Comparison of ENCODE assay signal across 8 mouse cellular contexts in the genomic region with DNA sequence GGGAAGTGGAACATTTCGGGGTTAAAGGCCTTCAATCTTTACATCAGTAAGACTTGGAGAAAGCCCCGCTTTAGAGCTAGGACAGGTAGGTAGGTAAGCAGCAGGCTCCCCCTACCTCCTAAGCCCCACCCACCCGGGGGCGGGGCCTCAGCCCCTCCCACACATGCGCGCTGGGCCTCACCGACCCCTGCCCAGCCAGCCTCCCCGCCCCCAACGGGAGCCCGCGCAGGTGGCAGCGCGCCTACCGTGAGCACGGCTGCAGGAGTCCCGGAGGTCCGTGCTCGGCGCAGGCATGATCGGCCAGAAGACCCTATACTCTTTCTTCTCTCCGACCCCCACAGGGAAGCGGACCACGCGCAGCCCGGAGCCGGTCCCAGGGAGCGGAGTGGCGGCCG. TPM values are rescaled to one million over a fixed set of nuclear protein-coding genes. Genes with fewer than 3 reads are reported as not detected.
DNase-seq lines count a peak whose midpoint lies in the region; ATAC-seq lines count a peak whose summit lies in the region.
"Had no signal": no experiment of that assay in that cellular context is flagged by ENCODE, and none has a peak within 500 bp of the region (broad histone marks: within the 10 kb centered on the region; RNA-seq: fewer than 3 reads in every experiment).

TSS of gene Ung (plus strand) at position 176 of the 395 bp plus-strand sequence.

- H3K4me2 ChIP-seq in embryonic facial prominence, embryonic 11.5 days (ENCODE audit: low read depth, low read length), result peak within 1 kb of the TSS; percentile 91
- peak within 1 kb of the TSS; percentile 68 for H3K4me2 ChIP-seq in limb, embryonic 12.5 days
- H3K4me2 ChIP-seq in midbrain, embryonic 14.5 days (ENCODE audit: low read length), result peak within 1 kb of the TSS; percentile 90

- H3K9ac ChIP-seq in embryonic facial prominence, embryonic 11.5 days (replicated peaks; ENCODE audit: low read length), result peak within 1 kb of the TSS; percentile 60
- peak within 1 kb of the TSS; percentile 68 for H3K9ac ChIP-seq in limb, embryonic 12.5 days (replicated peaks)
- H3K9ac ChIP-seq in midbrain, embryonic 14.5 days (replicated peaks; ENCODE audit: low read length), result peak within 1 kb of the TSS; percentile 51

- H3K27ac ChIP-seq in embryonic facial prominence, embryonic 11.5 days (replicated peaks; ENCODE audit: low read depth, low read length), result no peak within 1 kb of the TSS; the same call in 1 of the 2 replicates
- H3K27ac ChIP-seq in limb, embryonic 12.5 days, result peak within 1 kb of the TSS; percentile 85
- H3K27ac ChIP-seq in midbrain, embryonic 14.5 days (replicated peaks; ENCODE audit: low read depth, low read length), result peak within 1 kb of the TSS; percentile 52; the same call in 1 of the 2 replicates
- H3K27ac ChIP-seq: macrophage had no signal

- H3K4me1 ChIP-seq in embryonic facial prominence, embryonic 11.5 days (ENCODE audit: control insufficient read depth, insufficient read depth, low read length), result no peaks in the 10 kb centered on the region
- peaks cover 33% of the 10 kb centered on the region for H3K4me1 ChIP-seq in limb, embryonic 12.5 days (replicated peaks)
- H3K4me1 ChIP-seq in midbrain, embryonic 14.5 days (ENCODE audit: control insufficient read depth, insufficient read depth, low read length), result no peaks in the 10 kb centered on the region

- H3K27me3 ChIP-seq in embryonic facial prominence, embryonic 11.5 days (ENCODE audit: control insufficient read depth, insufficient read depth, low read length), result no peaks in the 10 kb centered on the region
- H3K27me3 ChIP-seq in limb, embryonic 12.5 days, result no peaks in the 10 kb centered on the region
- H3K27me3 ChIP-seq in midbrain, embryonic 14.5 days (ENCODE audit: control insufficient read depth, insufficient read depth, low read length), result no peaks in the 10 kb centered on the region

- no peaks in the 10 kb centered on the region for H3K9me3 ChIP-seq in embryonic facial prominence, embryonic 11.5 days (replicated peaks; ENCODE audit: control insufficient read depth, low read length)
- no peaks in the 10 kb centered on the region for H3K9me3 ChIP-seq in limb, embryonic 12.5 days
- H3K9me3 ChIP-seq in midbrain, embryonic 14.5 days (ENCODE audit: control insufficient read depth, low read length), result no peaks in the 10 kb centered on the region

- no peaks in the 10 kb centered on the region for H3K36me3 ChIP-seq in embryonic facial prominence, embryonic 11.5 days (replicated peaks; ENCODE audit: control insufficient read depth, insufficient read depth, low read depth, low read length)
- H3K36me3 ChIP-seq in limb, embryonic 12.5 days, result peaks cover 32% of the 10 kb centered on the region
- 0 out of 2 replicates have a peak, but pooled peaks cover 5% of the 10 kb centered on the region for H3K36me3 ChIP-seq in midbrain, embryonic 14.5 days (ENCODE audit: control insufficient read depth, insufficient read depth, low read length)

- DNase-seq in CD8-positive naive resting alpha-beta T cell, adult 2 months (ENCODE audit: low read depth in 2 of 2, low spot score in 2 of 2), result peak; percentile 53 to 77
- peak; percentile 28 for DNase-seq in NIH3T3 (ENCODE audit: low read depth)
- DNase-seq in embryonic facial prominence, embryonic 11.5 days (ENCODE audit: low spot score), result peak; percentile 84
- DNase-seq in heart, postnatal 25 days (ENCODE audit: low spot score), result no peak
- DNase-seq in midbrain, embryonic 14.5 days, result peak; percentile 85
- peak; percentile 86 for DNase-seq in thymus, postnatal 14 days

- WGBS in embryonic facial prominence, embryonic 11.5 days, result 1% methylated on average over 27 of the region's 29 CpGs
- WGBS in limb, embryonic 12.5 days, result under 1% methylated on average over 29 of the region's 29 CpGs
- under 1% methylated on average over 28 of the region's 29 CpGs for WGBS in midbrain, embryonic 14.5 days

- peak within 1 kb of the TSS; percentile 69 for H3K4me3 ChIP-seq in embryonic facial prominence, embryonic 11.5 days (ENCODE audit: low read depth, low read length)
- peak within 1 kb of the TSS; percentile 65 for H3K4me3 ChIP-seq in limb, embryonic 12.5 days (replicated peaks)
- peak within 1 kb of the TSS; percentile 74 for H3K4me3 ChIP-seq in midbrain, embryonic 14.5 days (replicated peaks; ENCODE audit: low read depth, low read length)

- ATAC-seq in embryonic facial prominence, embryonic 11.5 days (replicated peaks; ENCODE audit: insufficient number of reproducible peaks, low FRiP score, low TSS enrichment, low read depth), result peak; percentile 29
- no peak; the same call in none of the 2 replicates for ATAC-seq in limb, embryonic 12.5 days (ENCODE audit: insufficient number of reproducible peaks, insufficient read depth, low FRiP score, low TSS enrichment, low read depth)
- peak; percentile 58 for ATAC-seq in midbrain, embryonic 14.5 days (ENCODE audit: low FRiP score, low TSS enrichment)

- intact Hi-C loops in heart, postnatal 25 days (cut with DNase I), result no loop called here

RNA-seq across cellular contexts. Expression of gene Ung, which starts in this region (rescaled TPM):
- 37.6 and 37.9 TPM in 2 replicates for polyA plus RNA-seq in embryonic facial prominence, embryonic 11.5 days (2014; fragmentation: Nextera tagmentation; extraction: Ambion mirVana)
- 10 to 100 TPM; 29.7 to 32.3 TPM for total RNA-seq in heart, postnatal 25 days (2021)
- polyA plus RNA-seq in limb, embryonic 12.5 days (2016; fragmentation: Nextera tagmentation; extraction: Ambion mirVana), result 61.7 and 63.0 TPM in 2 replicates
- 5.4 TPM in 2 replicates for polyA plus RNA-seq in midbrain, embryonic 14.5 days (2014; fragmentation: Nextera tagmentation; extraction: Ambion mirVana)
